Mouse (Mus musculus) kidney, embryonic 15.5 days (tissue): Measurements from ENCODE around the gene Cd82. TPM values are rescaled to one million over a fixed set of nuclear protein-coding genes. Genes with fewer than 3 reads are reported as not detected.

Experiments used
- ATAC-seq: fragments of 200-750 bp; cut with Nextera tagmentation; replicated peaks from 2 replicates; pipeline ENCODE4 v1.8.0; 2017; ENCODE audit warnings: moderate TSS enrichment; ENCODE audit not compliant: low FRiP score
- H3K27ac ChIP-seq: fragments of 300-500 bp; sonication (generic); 2 replicates; pipeline ENCODE4 v1.5.1; 2015; ENCODE audit warnings: mild to moderate bottlenecking, inconsistent platforms
- H3K27me3 ChIP-seq: fragments of 300-500 bp; sonication (generic); 2 replicates; pipeline ENCODE4 v1.6.1; 2015; ENCODE audit warnings: inconsistent platforms
- H3K36me3 ChIP-seq: fragments of 300-500 bp; sonication (generic); 2 replicates; pipeline ENCODE4 v1.6.1; 2015; ENCODE audit warnings: inconsistent platforms
- H3K4me1 ChIP-seq: fragments of 300-500 bp; sonication (generic); 2 replicates; pipeline ENCODE4 v1.6.1; 2015; ENCODE audit warnings: inconsistent platforms
- H3K4me2 ChIP-seq: fragments of 300-500 bp; sonication (generic); 2 replicates; pipeline ENCODE4 v1.6.1; 2015; ENCODE audit warnings: moderate library complexity, mild to moderate bottlenecking, inconsistent platforms
- H3K4me3 ChIP-seq: fragments of 300-500 bp; sonication (generic); replicated peaks from 2 replicates; pipeline ENCODE4 v1.5.1; 2015; ENCODE audit warnings: mild to moderate bottlenecking, inconsistent platforms
- H3K9ac ChIP-seq: fragments of 300-500 bp; sonication (generic); 2 replicates; pipeline ENCODE4 v1.6.1; 2015; ENCODE audit warnings: mild to moderate bottlenecking, inconsistent platforms
- H3K9me3 ChIP-seq: fragments of 300-500 bp; sonication (generic); replicated peaks from 2 replicates; pipeline ENCODE4 v1.6.1; 2016; ENCODE audit warnings: inconsistent platforms
- WGBS: fragments of 180-500 bp; shearing (Covaris S2); methylation state at CpG from one replicate; pipeline ENCODE4 v1.1.7; 2015; ENCODE audit warnings: mixed read lengths; 5-methylcytosine and 5-hydroxymethylcytosine counted together
- polyA plus RNA-seq: library from polyadenylated mRNA; unstranded; fragments of >200 nt; fragmentation: Nextera tagmentation; extraction: Ambion mirVana; gene quantifications from 2 replicates; pipeline ENCODE4 v1.2.1, GENCODE M21; 2015

The Cd82 gene
- 47.8 and 49.4 TPM in 2 replicates for polyA plus RNA-seq

- ATAC-seq = peak; percentile 91
- no peaks in the 10 kb centered on the region for H3K36me3 ChIP-seq
- under 1% methylated on average over 20 of the region's 20 CpGs for WGBS
Measured at GRCm38 (mm10) chr2:93462760-93463159, at the start of gene Cd82. Gene Cd82, minus strand, starts transcription at chr2:93463140.

GRCm38 (mm10) chr2:93512130-93512529, 49.2 kb upstream of the Cd82 start:
- Histone ChIP-seq H3K4me2 (no peak overlapping the region), H3K27ac (no peak overlapping the region), H3K4me3 (no peak overlapping the region), H3K9me3 (no peaks in the 10 kb centered on the region), H3K9ac (no peak overlapping the region), H3K27me3 (no peaks in the 10 kb centered on the region), H3K4me1 (no peaks in the 10 kb centered on the region), H3K36me3 (no peaks in the 10 kb centered on the region)
- ATAC-seq = no peak
- 67% methylated on average over 7 of the region's 7 CpGs for WGBS

More at GRCm38 (mm10) chr2:93462760-93463159, at the start of gene Cd82:
- Histone ChIP-seq H3K4me2 (peak within 1 kb of the TSS; percentile 87), H3K27ac (peak within 1 kb of the TSS; percentile 90), H3K4me3 (peak within 1 kb of the TSS; percentile 60), H3K4me1 (peaks cover 50% of the 10 kb centered on the region), H3K27me3 (peaks cover 8% of the 10 kb centered on the region; the same call in 1 of the 2 replicates), H3K9me3 (no peaks in the 10 kb centered on the region), H3K9ac (peak within 1 kb of the TSS; percentile 63)

GRCm38 (mm10) chr2:93510839-93511238, 47.9 kb upstream of the Cd82 start:
- H3K9ac ChIP-seq = no peak overlapping the region
- H3K27me3 ChIP-seq = no peaks in the 10 kb centered on the region
- H3K9me3 ChIP-seq = no peaks in the 10 kb centered on the region
- ATAC-seq = no peak
- H3K4me2 ChIP-seq = no peak overlapping the region
- 94% methylated on average over 1 of the region's 1 CpGs for WGBS
- no peak overlapping the region for H3K4me3 ChIP-seq
- no peaks in the 10 kb centered on the region for H3K4me1 ChIP-seq
- no peaks in the 10 kb centered on the region for H3K36me3 ChIP-seq
- H3K27ac ChIP-seq = no peak overlapping the region

- Histone ChIP-seq H3K36me3 (no peaks in the 10 kb centered on the region), H3K27ac (no peak overlapping the region), H3K9ac (no peak overlapping the region), H3K4me3 (no peak overlapping the region), H3K4me1 (no peaks in the 10 kb centered on the region), H3K27me3 (no peaks in the 10 kb centered on the region), H3K9me3 (no peaks in the 10 kb centered on the region), H3K4me2 (no peak overlapping the region)
- no peak for ATAC-seq
- WGBS = 70% methylated on average over 12 of the region's 12 CpGs
Measured at GRCm38 (mm10) chr2:93509777-93510750, 47.1 kb upstream of the Cd82 start.

- Histone ChIP-seq H3K4me3 (no peak overlapping the region), H3K4me2 (no peak overlapping the region), H3K9ac (no peak overlapping the region), H3K9me3 (no peaks in the 10 kb centered on the region), H3K4me1 (no peaks in the 10 kb centered on the region), H3K27me3 (no peaks in the 10 kb centered on the region), H3K27ac (no peak overlapping the region), H3K36me3 (no peaks in the 10 kb centered on the region)
- 73% methylated on average over 6 of the region's 6 CpGs for WGBS
- no peak for ATAC-seq
Measured at GRCm38 (mm10) chr2:93505091-93505490, 42.2 kb upstream of the Cd82 start.

- 54% methylated on average over 4 of the region's 4 CpGs for WGBS
- no peak overlapping the region for H3K4me3 ChIP-seq
- no peaks in the 10 kb centered on the region for H3K9me3 ChIP-seq
- no peak overlapping the region for H3K4me2 ChIP-seq
- no peak overlapping the region for H3K9ac ChIP-seq
- H3K36me3 ChIP-seq = no peaks in the 10 kb centered on the region
- H3K27me3 ChIP-seq = no peaks in the 10 kb centered on the region
- H3K4me1 ChIP-seq = no peaks in the 10 kb centered on the region
- H3K27ac ChIP-seq = no peak overlapping the region
- no peak for ATAC-seq
Measured at GRCm38 (mm10) chr2:93503353-93503752, 40.4 kb upstream of the Cd82 start.

- 31% methylated on average over 10 of the region's 10 CpGs for WGBS
- H3K9me3 ChIP-seq = no peaks in the 10 kb centered on the region
- H3K9ac ChIP-seq = no peak overlapping the region
- H3K4me1 ChIP-seq = no peaks in the 10 kb centered on the region
- H3K27me3 ChIP-seq = no peaks in the 10 kb centered on the region
- H3K27ac ChIP-seq = no peak overlapping the region
- no peak for ATAC-seq
- no peak overlapping the region for H3K4me2 ChIP-seq
- H3K4me3 ChIP-seq = no peak overlapping the region
- H3K36me3 ChIP-seq = no peaks in the 10 kb centered on the region
Measured at GRCm38 (mm10) chr2:93501303-93501702, 38.4 kb upstream of the Cd82 start.

GRCm38 (mm10) chr2:93497221-93497620, 34.3 kb upstream of the Cd82 start:
- H3K4me1 ChIP-seq = no peaks in the 10 kb centered on the region
- no peak overlapping the region for H3K9ac ChIP-seq
- no peak overlapping the region for H3K4me2 ChIP-seq
- WGBS = 94% methylated on average over 5 of the region's 5 CpGs
- ATAC-seq = no peak
- H3K27me3 ChIP-seq = no peaks in the 10 kb centered on the region
- H3K36me3 ChIP-seq = no peaks in the 10 kb centered on the region
- no peak overlapping the region for H3K27ac ChIP-seq
- H3K4me3 ChIP-seq = no peak overlapping the region
- H3K9me3 ChIP-seq = no peaks in the 10 kb centered on the region

GRCm38 (mm10) chr2:93495170-93495569, 32.2 kb upstream of the Cd82 start:
- 92% methylated on average over 3 of the region's 3 CpGs for WGBS
- Histone ChIP-seq H3K36me3 (no peaks in the 10 kb centered on the region), H3K27ac (no peak overlapping the region), H3K4me2 (no peak overlapping the region), H3K9me3 (no peaks in the 10 kb centered on the region), H3K4me3 (no peak overlapping the region), H3K27me3 (0 out of 2 replicates have a peak, but pooled peaks cover 4% of the 10 kb centered on the region), H3K4me1 (no peaks in the 10 kb centered on the region), H3K9ac (no peak overlapping the region)
- no peak for ATAC-seq

GRCm38 (mm10) chr2:93493541-93493940, 30.6 kb upstream of the Cd82 start:
- Histone ChIP-seq H3K27me3 (peaks cover 10% of the 10 kb centered on the region; the same call in 1 of the 2 replicates), H3K4me3 (no peak overlapping the region), H3K36me3 (no peaks in the 10 kb centered on the region), H3K9ac (no peak overlapping the region), H3K27ac (no peak overlapping the region), H3K4me2 (no peak overlapping the region), H3K9me3 (no peaks in the 10 kb centered on the region), H3K4me1 (peaks cover 6% of the 10 kb centered on the region; the same call in 1 of the 2 replicates)
- WGBS = 72% methylated on average over 3 of the region's 3 CpGs
- no peak for ATAC-seq

- H3K36me3 ChIP-seq = no peaks in the 10 kb centered on the region
- no peaks in the 10 kb centered on the region for H3K9me3 ChIP-seq
- no peak overlapping the region for H3K9ac ChIP-seq
- ATAC-seq = no peak
- no peak overlapping the region for H3K27ac ChIP-seq
- peaks cover 6% of the 10 kb centered on the region; the same call in 1 of the 2 replicates for H3K4me1 ChIP-seq
- no peak overlapping the region for H3K4me2 ChIP-seq
- H3K4me3 ChIP-seq = no peak overlapping the region
- 82% methylated on average over 2 of the region's 2 CpGs for WGBS
- peaks cover 26% of the 10 kb centered on the region for H3K27me3 ChIP-seq
Measured at GRCm38 (mm10) chr2:93490516-93490915, 27.6 kb upstream of the Cd82 start.

- H3K4me1 ChIP-seq = peaks cover 6% of the 10 kb centered on the region; the same call in 1 of the 2 replicates
- H3K4me3 ChIP-seq = no peak overlapping the region
- H3K9me3 ChIP-seq = no peaks in the 10 kb centered on the region
- peak; percentile 25; the same call in 1 of the 2 replicates for ATAC-seq
- H3K27me3 ChIP-seq = peaks cover 26% of the 10 kb centered on the region
- no peak overlapping the region for H3K9ac ChIP-seq
- H3K27ac ChIP-seq = no peak overlapping the region
- WGBS = 22% methylated on average over 19 of the region's 19 CpGs
- H3K4me2 ChIP-seq = 0 out of 2 replicates have a peak overlapping the region, but pooled peaks have one; percentile 3
- no peaks in the 10 kb centered on the region for H3K36me3 ChIP-seq
Measured at GRCm38 (mm10) chr2:93488911-93489587, 26.1 kb upstream of the Cd82 start.
